Mouse (Mus musculus) myocyte (in vitro differentiated cells): Measurements from ENCODE around the gene Lgi1. TPM values are rescaled to one million over a fixed set of nuclear protein-coding genes. Genes with fewer than 3 reads are reported as not detected.

Experiments
- H3K27me3 ChIP-seq: one replicate; pipeline ENCODE4 v1.6.1; 2011; ENCODE audit not compliant: control insufficient read depth, insufficient read depth, insufficient read length
- H3K36me3 ChIP-seq: one replicate; pipeline ENCODE4 v1.6.1; 2011; ENCODE audit not compliant: control insufficient read depth, insufficient read depth
- H3K4me2 ChIP-seq: one replicate; pipeline ENCODE4 v1.6.1; 2011; ENCODE audit warnings: low read depth, control low read depth
- H3K4me3 ChIP-seq: one replicate; pipeline ENCODE4 v1.5.1; 2011; ENCODE audit warnings: mild to moderate bottlenecking, control low read depth, moderate library complexity
- H3K79me2 ChIP-seq: one replicate; pipeline ENCODE4 v1.6.1; 2011; ENCODE audit not compliant: control insufficient read depth, insufficient read depth
- H3ac ChIP-seq: one replicate; pipeline ENCODE4 v1.6.1; 2011; ENCODE audit not compliant: control insufficient read depth, insufficient read length
- CEBPB ChIP-seq: IDR thresholded peaks from 2 replicates; pipeline ENCODE4 v1.6.1; 2011; ENCODE audit warnings: mild to moderate bottlenecking, moderate library complexity; ENCODE audit not compliant: poor library complexity, insufficient read depth, severe bottlenecking
- E2F4 ChIP-seq: IDR thresholded peaks from one replicate; pipeline ENCODE4 v1.6.1; 2011; ENCODE audit warnings: mild to moderate bottlenecking, control low read depth, moderate library complexity; ENCODE audit not compliant: insufficient read depth
- MAX ChIP-seq: IDR thresholded peaks from one replicate; pipeline ENCODE4 v1.6.1; 2011; ENCODE audit warnings: low read depth, mild to moderate bottlenecking, control low read depth
- MYOD1 ChIP-seq, 3 experiments: IDR thresholded peaks; one replicate each; pipeline ENCODE4 v1.6.1; 2011; ENCODE audit warnings: control low read depth in 2 of 3, low read depth in 2 of 3, mild to moderate bottlenecking in 2 of 3, moderate library complexity in 1 of 3; ENCODE audit not compliant: insufficient read length in 2 of 3, control insufficient read depth in 1 of 3
- MYOG ChIP-seq, 3 experiments: IDR thresholded peaks; one replicate each; pipeline ENCODE4 v1.6.1; 2011; ENCODE audit warnings: control low read depth in 2 of 3, low read depth in 2 of 3, mild to moderate bottlenecking in 2 of 3; ENCODE audit not compliant: insufficient read length in 2 of 3, control insufficient read depth in 1 of 3, insufficient read depth in 1 of 3
- POLR2A ChIP-seq: IDR thresholded peaks from one replicate; pipeline ENCODE4 v1.6.1; 2011; ENCODE audit warnings: low read depth, mild to moderate bottlenecking, control low read depth, moderate library complexity; ENCODE audit not compliant: insufficient read length
- POLR2AphosphoS2 ChIP-seq: IDR thresholded peaks from one replicate; pipeline ENCODE4 v1.6.1; 2011; ENCODE audit warnings: low read depth, control low read depth; ENCODE audit not compliant: insufficient read length
- REST ChIP-seq: IDR thresholded peaks from one replicate; pipeline ENCODE4 v1.6.1; 2011; ENCODE audit warnings: mild to moderate bottlenecking, control low read depth, moderate library complexity; ENCODE audit not compliant: insufficient read depth, insufficient read length
- SRF ChIP-seq: IDR thresholded peaks from one replicate; pipeline ENCODE4 v1.6.1; 2011; ENCODE audit warnings: low read depth; ENCODE audit not compliant: control insufficient read depth, insufficient read length
- TCF12 ChIP-seq: IDR thresholded peaks from one replicate; pipeline ENCODE4 v1.6.1; 2011; ENCODE audit warnings: mild to moderate bottlenecking, control low read depth; ENCODE audit not compliant: poor library complexity, insufficient read depth, severe bottlenecking
- TCF3 ChIP-seq: IDR thresholded peaks from one replicate; pipeline ENCODE4 v1.6.1; 2011; ENCODE audit warnings: low read depth, control low read depth; ENCODE audit not compliant: insufficient read length
- USF1 ChIP-seq: IDR thresholded peaks from one replicate; pipeline ENCODE4 v1.6.1; 2011; ENCODE audit warnings: low read depth, mild to moderate bottlenecking, control low read depth, moderate library complexity
- polyA plus RNA-seq: library from polyadenylated mRNA; unstranded; fragments of >200 nt; fragmentation: generic; extraction: Trizol; gene quantifications from one replicate; pipeline ENCODE4 v1.2.1, GENCODE M21; 2012; ENCODE audit warnings: missing spikeins

The Lgi1 gene
- polyA plus RNA-seq, 1 experiment = not detected

DNA sequence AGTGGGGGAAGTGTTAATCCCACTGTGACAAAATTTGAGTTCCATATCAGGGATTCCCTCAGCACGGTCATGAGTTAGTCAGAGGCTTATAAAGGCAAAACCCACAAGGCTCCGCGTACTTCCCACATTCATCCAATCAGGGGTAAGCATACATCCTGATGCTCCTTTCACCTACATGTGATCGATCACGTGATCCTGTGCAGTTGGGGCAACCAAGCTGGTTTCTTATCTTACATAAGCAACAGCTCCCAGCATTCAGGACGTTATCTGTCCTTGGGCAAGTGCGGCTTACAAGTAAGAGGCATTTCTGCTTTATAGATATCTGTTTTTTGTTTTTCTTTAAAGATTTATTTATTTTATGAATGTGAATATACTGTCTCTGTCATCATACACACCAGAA is 63.7 kb downstream of the Lgi1 start:
- no peak overlapping the region for H3ac ChIP-seq
- TF ChIP-seq MYOG (IDR thresholded peaks at IDR 0.05; ENCODE audit: control insufficient read depth in 1 of 3, insufficient read depth in 1 of 3, insufficient read length in 2 of 3, low read depth in 2 of 3) (no peak), CEBPB (no peak), SRF (no peak), USF1 (no peak), MAX (no peak), REST (no peak), POLR2A (no peak), E2F4 (no peak), POLR2AphosphoS2 (no peak), MYOD1 (IDR thresholded peaks at IDR 0.05; ENCODE audit: control insufficient read depth in 1 of 3, insufficient read length in 2 of 3, low read depth in 2 of 3) (no peak), TCF12 (no peak), TCF3 (no peak)
- no peak overlapping the region for H3K4me3 ChIP-seq
- no peaks in the 10 kb centered on the region for H3K27me3 ChIP-seq
- H3K79me2 ChIP-seq = no peaks in the 10 kb centered on the region
- H3K36me3 ChIP-seq = no peaks in the 10 kb centered on the region
- no peak overlapping the region for H3K4me2 ChIP-seq

DNA sequence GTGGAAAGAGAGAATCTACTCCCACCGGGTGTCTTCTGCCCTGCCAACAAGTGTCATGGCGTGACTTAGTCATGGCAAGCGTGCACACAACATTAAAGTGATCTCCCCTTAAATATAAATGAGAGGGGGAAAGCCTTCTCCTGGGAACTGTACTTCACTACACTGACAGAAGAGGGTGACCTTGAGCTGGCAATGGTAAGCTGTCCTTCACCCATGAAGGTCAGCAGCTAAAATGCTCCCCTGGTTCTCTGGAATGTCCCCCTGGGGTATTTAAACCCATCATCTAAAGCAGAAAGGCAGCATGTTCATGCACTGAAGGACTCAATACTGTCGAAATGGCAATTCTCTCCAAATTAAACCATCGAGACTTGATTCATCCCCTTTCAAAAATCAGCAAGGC is 64.9 kb downstream of the Lgi1 start:
- Histone ChIP-seq H3K36me3 (no peaks in the 10 kb centered on the region), H3K4me2 (no peak overlapping the region), H3ac (no peak overlapping the region), H3K27me3 (no peaks in the 10 kb centered on the region), H3K4me3 (no peak overlapping the region), H3K79me2 (no peaks in the 10 kb centered on the region)
- TF ChIP-seq SRF (no peak), USF1 (no peak), E2F4 (no peak), MAX (no peak), TCF12 (no peak), MYOD1 (IDR thresholded peaks at IDR 0.05; ENCODE audit: control insufficient read depth in 1 of 3, insufficient read length in 2 of 3, low read depth in 2 of 3) (no peak), POLR2A (no peak), TCF3 (no peak), REST (no peak), MYOG (IDR thresholded peaks at IDR 0.05; ENCODE audit: control insufficient read depth in 1 of 3, insufficient read depth in 1 of 3, insufficient read length in 2 of 3, low read depth in 2 of 3) (no peak), POLR2AphosphoS2 (no peak)

DNA sequence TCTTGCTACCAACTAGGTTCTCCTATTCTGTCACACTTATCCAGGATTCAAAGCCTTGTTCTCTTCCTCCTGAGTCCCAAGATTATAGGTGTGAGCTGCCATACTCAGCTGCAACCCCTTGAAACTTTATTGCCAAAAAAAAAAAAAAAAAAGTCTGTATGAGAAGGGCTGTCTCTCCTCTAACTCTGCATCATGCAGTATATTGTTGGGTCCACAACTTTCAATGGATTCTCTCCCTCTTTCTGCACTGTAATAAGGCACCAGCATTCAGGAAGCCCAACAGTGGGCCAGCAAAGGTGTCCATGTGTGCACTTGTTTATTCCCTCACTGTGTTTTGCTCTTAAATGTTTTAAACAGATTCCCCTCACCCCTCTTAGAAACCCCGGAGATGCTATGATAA is 66.7 kb downstream of the Lgi1 start:
- Histone ChIP-seq H3K36me3 (no peaks in the 10 kb centered on the region), H3K4me3 (no peak overlapping the region), H3K27me3 (no peaks in the 10 kb centered on the region), H3K4me2 (no peak overlapping the region), H3ac (no peak overlapping the region), H3K79me2 (no peaks in the 10 kb centered on the region)
- TF ChIP-seq REST (no peak), TCF3 (no peak), MYOG (IDR thresholded peaks at IDR 0.05; ENCODE audit: control insufficient read depth in 1 of 3, insufficient read depth in 1 of 3, insufficient read length in 2 of 3, low read depth in 2 of 3) (no peak), MAX (no peak), CEBPB (no peak), POLR2A (no peak), MYOD1 (IDR thresholded peaks at IDR 0.05; ENCODE audit: control insufficient read depth in 1 of 3, insufficient read length in 2 of 3, low read depth in 2 of 3) (no peak), SRF (no peak), E2F4 (no peak), POLR2AphosphoS2 (no peak), TCF12 (no peak), USF1 (no peak)

DNA sequence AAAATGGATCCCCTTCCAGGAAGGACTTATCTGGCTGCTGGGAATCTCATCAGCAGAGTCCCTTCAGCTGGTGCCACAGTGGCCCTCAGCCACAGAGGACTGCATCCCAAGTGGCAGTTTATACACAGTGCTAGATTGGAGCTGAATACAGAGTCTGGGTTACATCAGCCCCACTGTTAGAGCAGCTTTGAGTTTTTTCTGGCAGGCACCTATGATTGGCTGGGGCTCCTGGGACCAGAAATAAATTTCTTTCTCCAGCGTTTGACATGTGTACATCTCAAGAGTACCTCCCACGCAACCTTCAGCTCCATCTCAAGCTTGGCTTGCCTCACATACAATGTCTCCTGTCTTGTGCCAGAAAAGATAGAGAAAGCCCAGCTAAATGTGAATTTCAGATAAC is 67.9 kb downstream of the Lgi1 start:
- Histone ChIP-seq H3K27me3 (no peaks in the 10 kb centered on the region), H3K36me3 (no peaks in the 10 kb centered on the region), H3ac (no peak overlapping the region), H3K4me3 (no peak overlapping the region), H3K79me2 (no peaks in the 10 kb centered on the region), H3K4me2 (no peak overlapping the region)
- TF ChIP-seq TCF12 (no peak), MAX (no peak), MYOD1 (IDR thresholded peaks at IDR 0.05; ENCODE audit: control insufficient read depth in 1 of 3, insufficient read length in 2 of 3, low read depth in 2 of 3) (no peak), REST (no peak), POLR2AphosphoS2 (no peak), TCF3 (no peak), USF1 (no peak), E2F4 (no peak), SRF (no peak), CEBPB (no peak), POLR2A (no peak), MYOG (IDR thresholded peaks at IDR 0.05; ENCODE audit: control insufficient read depth in 1 of 3, insufficient read depth in 1 of 3, insufficient read length in 2 of 3, low read depth in 2 of 3) (no peak)

DNA sequence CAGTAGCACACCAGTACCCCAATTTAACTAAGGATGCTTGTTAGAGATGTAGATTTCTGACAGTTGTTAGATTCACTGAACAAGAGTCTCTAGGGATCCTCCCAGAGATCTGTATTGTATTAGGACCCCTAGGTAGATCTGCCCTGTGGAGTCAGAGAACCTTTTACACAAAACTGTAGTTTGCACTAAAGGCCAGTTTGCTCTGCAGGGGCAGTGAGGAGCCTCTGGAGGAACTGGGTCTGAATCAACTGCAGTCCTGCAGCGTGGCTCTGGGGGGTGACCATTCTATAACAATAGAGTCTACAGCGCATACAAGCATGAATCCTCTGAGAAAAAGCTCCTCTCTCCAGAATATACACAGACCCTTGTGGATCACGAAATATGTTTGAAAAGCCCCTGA is 68.5 kb downstream of the Lgi1 start:
- Histone ChIP-seq H3K4me2 (no peak overlapping the region), H3K36me3 (no peaks in the 10 kb centered on the region), H3ac (no peak overlapping the region), H3K27me3 (no peaks in the 10 kb centered on the region), H3K4me3 (no peak overlapping the region), H3K79me2 (no peaks in the 10 kb centered on the region)
- TF ChIP-seq MAX = no peak
- TF ChIP-seq E2F4 = no peak
- no peak for TF ChIP-seq REST
- no peak for TF ChIP-seq MYOD1 (IDR thresholded peaks at IDR 0.05; ENCODE audit: control insufficient read depth in 1 of 3, insufficient read length in 2 of 3, low read depth in 2 of 3)
- TF ChIP-seq TCF3 = no peak
- no peak for TF ChIP-seq TCF12
